Mouse (Mus musculus) liver, embryonic 13.5 days (tissue): ENCODE data around the gene Mrps21. TPM values are rescaled to one million over a fixed set of nuclear protein-coding genes. Genes with fewer than 3 reads are reported as not detected.

ENCODE experiments used
- polyA plus RNA-seq: library from polyadenylated mRNA; unstranded; fragments of >200 nt; fragmentation: Nextera tagmentation; extraction: Ambion mirVana; gene quantifications from 2 replicates; pipeline ENCODE4 v1.2.1, GENCODE M21; 2015

The Mrps21 gene
- polyA plus RNA-seq, 1 experiment from 2014 or later, result 256 TPM

Other genes with a start within 250 kb of the Mrps21 start
- 33.4 and 36.8 TPM in 2 replicates for gene Ensa, start 246.5 kb downstream of the Mrps21 start, polyA plus RNA-seq
- 31.8 and 33.3 TPM in 2 replicates for gene Mcl1, start 212.7 kb downstream of the Mrps21 start, polyA plus RNA-seq
- gene Adamtsl4, start 183.6 kb downstream of the Mrps21 start, polyA plus RNA-seq, result 0.37 and 0.83 TPM in 2 replicates
- 9.8 and 10.7 TPM in 2 replicates for gene Ecm1, start 131.9 kb downstream of the Mrps21 start, polyA plus RNA-seq
- gene Tars2, start 111.3 kb downstream of the Mrps21 start, polyA plus RNA-seq, result 49.4 and 50.4 TPM in 2 replicates
- 7.9 and 10.1 TPM in 2 replicates for gene Rprd2, start 52.7 kb downstream of the Mrps21 start, polyA plus RNA-seq
- 30.7 and 36.6 TPM in 2 replicates for gene Prpf3, start 15.6 kb downstream of the Mrps21 start, polyA plus RNA-seq
- 0.88 and 1.4 TPM in 2 replicates for gene Ciart, start 10.7 kb upstream of the Mrps21 start, polyA plus RNA-seq
- 6.6 and 8.6 TPM in 2 replicates for gene BC028528, start 20.5 kb upstream of the Mrps21 start, polyA plus RNA-seq
- 17.1 and 18.5 TPM in 2 replicates for gene Aph1a, start 22.4 kb upstream of the Mrps21 start, polyA plus RNA-seq
- 10.3 and 10.8 TPM in 2 replicates for gene Car14, start 33.2 kb upstream of the Mrps21 start, polyA plus RNA-seq
- 163 and 218 TPM in 2 replicates for gene Anp32e, start 57.7 kb upstream of the Mrps21 start, polyA plus RNA-seq
- 6.9 and 7.8 TPM in 2 replicates for gene Plekho1, start 124.5 kb upstream of the Mrps21 start, polyA plus RNA-seq
- 17.3 and 17.7 TPM in 2 replicates for gene Vps45, start 186.9 kb upstream of the Mrps21 start, polyA plus RNA-seq
- 11.3 and 11.4 TPM in 2 replicates for gene Otud7b, start 233.0 kb upstream of the Mrps21 start, polyA plus RNA-seq